Mouse (Mus musculus): Measurements from ENCODE around the gene BC030867.

BC030867 gene

GRCm38 (mm10) chr11:102248630-102249230, at the start of gene BC030867:
Gene BC030867, plus strand, starts transcription at chr11:102248882.
- DNase-seq (ENCODE audit: low read depth): peak; percentile 100

GRCm38 (mm10) chr11:102199856-102200255, 48.8 kb upstream of the BC030867 start:
- no peak for DNase-seq (ENCODE audit: low read depth)

DNA sequence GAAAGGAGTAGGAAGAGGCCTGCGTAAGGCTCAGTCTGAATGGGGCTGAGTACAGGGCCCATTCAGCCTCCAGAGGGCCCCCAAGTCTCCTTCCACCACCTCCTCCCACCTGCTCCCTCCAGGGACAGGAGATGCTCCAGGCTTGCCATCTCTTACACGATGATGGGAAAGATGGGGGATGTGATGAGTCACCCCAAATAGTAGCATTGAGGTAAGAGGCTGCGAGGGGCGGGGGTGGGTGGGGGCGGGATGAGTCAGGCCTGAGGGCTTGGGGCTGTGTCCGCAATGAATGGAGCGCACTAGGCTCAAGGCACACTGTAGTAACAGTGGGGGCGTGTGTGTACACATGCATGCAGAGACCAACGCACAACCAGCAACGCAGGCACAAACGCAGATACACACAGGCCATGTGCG, 47.3 kb upstream of the BC030867 start:
- DNase-seq (ENCODE audit: low read depth): no peak

DNA sequence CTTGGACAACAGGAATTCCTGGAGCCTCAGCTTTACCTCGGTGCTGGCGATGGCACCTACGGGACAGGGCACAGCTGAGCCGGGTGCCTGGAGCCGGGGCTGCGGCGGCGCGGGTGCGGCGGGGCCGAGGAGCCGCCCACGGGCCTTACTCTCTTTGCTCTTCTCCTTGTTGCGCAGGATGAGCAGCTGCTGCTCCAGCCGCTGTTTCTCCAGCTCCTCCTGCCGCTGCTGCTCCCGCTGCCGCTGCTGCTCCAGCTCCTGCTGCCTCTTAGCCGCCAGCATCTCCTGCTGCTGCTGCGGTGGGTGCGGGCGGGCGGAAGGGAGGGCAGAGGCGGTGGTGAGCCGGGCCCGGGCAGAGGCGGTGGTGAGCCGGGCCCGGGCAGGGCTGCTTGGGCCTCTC, 42.2 kb upstream of the BC030867 start:
- no peak for DNase-seq (ENCODE audit: low read depth)

DNA sequence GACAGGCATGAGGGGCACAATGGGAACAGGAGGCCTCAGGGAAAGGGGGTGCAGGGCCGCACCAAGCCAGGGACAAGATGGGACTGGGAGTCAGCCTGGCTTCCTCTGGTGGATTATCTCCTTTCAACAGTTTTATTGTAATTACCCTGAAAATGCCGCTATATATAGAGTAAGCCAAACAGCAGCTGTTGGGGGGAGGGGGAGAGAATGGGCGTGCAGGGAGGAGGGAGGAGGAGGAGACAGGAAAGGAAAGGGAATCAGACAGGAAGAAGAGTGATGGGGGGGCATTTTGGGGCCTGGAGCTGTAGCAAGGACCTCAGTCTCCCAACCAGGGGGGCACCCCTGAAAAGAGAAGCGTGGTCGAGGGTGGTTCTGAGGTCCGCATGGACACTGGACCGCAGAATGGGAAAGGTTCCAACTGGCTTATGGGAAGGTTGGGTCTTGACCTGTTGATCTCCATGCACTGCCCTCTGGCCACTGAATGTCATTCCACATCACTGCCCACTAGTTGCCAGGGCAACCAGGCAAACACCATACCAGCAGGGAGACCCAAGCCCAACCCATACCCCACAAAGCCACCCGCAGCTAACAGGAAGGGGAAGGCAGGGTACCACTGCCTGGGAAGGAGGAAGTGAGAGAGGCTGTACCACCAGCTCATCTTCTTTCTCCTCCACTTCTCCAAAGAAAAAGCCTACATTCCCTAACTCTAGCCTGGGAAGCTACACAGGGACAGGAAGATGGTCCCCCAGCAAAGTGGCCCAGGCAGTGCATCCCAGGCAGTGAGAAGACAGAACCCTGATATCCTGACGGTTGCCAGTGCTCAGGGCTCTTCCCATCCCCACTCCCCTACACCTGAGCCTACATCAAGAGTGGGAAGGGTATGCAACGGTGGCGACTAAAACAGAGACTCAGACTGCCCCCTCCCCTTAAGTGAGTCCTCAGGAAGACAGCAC, 40.6 kb upstream of the BC030867 start:
- DNase-seq (ENCODE audit: low read depth): no peak

GRCm38 (mm10) chr11:102208846-102209245, 39.8 kb upstream of the BC030867 start:
- DNase-seq (ENCODE audit: low read depth): no peak

GRCm38 (mm10) chr11:102209742-102210141, 38.9 kb upstream of the BC030867 start:
- DNase-seq (ENCODE audit: low read depth): no peak

DNA sequence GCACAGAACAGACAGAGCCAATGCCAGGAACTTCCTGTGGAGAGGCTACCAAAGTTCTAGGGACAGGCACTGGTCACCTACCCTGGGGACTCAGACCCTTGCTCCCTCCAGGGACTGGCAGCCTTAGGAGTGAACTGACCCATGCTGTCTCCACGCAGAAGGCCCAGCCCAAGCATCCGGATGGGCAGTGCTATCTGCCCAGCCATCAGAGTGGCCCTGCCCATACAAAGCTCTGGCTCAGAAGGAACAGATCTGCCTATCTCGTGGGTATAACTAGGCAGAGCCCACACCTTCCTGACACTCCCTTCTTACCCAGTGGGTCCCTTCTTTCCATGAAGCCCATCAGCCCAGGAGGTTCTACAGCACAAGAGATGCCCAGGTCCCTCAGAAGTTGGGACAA, 38.5 kb upstream of the BC030867 start:
- DNase-seq (ENCODE audit: low read depth): no peak

- DNase-seq (ENCODE audit: low read depth): no peak
Measured at GRCm38 (mm10) chr11:102211011-102211410, 37.7 kb upstream of the BC030867 start.

- DNase-seq (ENCODE audit: low read depth): no peak
Measured at GRCm38 (mm10) chr11:102211936-102212341, 36.7 kb upstream of the BC030867 start.

DNA sequence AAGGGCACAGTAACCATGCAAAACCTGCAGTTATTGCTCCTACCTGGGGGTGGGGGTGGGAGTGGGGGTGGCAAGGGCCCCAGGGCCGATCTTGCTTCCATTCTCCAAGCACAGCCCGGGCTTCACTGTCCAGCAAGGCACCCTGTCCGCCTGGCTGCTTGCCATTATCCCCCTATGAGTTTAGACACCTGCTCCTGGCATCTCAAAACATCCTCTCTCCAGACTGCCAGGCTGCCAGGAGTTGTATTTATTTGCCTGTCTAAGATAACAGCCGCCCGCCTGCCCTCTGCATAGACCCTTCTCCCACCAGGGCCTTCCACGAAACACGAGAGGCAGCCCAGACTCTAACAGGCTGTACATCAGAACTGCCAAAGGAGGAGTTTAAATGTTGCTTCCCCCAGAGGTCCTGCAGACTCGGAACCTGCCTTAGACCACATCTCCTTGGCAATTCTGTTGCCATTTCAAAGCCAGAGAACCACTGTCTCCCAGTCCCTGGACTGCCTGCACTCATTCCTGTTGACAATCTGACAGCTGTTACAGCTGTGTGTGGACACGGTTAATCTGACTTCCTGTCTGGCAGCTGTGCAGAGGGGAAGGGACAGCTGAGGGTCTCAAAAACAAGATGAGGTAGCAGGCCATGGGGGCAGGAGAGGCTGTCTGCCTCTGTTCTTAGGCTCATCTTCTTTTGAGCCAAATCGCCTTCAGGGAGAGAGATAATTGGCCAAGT, 34.1 kb upstream of the BC030867 start:
- DNase-seq (ENCODE audit: low read depth): no peak

- DNase-seq (ENCODE audit: low read depth): no peak
Measured at GRCm38 (mm10) chr11:102215511-102215910, 33.2 kb upstream of the BC030867 start.

DNA sequence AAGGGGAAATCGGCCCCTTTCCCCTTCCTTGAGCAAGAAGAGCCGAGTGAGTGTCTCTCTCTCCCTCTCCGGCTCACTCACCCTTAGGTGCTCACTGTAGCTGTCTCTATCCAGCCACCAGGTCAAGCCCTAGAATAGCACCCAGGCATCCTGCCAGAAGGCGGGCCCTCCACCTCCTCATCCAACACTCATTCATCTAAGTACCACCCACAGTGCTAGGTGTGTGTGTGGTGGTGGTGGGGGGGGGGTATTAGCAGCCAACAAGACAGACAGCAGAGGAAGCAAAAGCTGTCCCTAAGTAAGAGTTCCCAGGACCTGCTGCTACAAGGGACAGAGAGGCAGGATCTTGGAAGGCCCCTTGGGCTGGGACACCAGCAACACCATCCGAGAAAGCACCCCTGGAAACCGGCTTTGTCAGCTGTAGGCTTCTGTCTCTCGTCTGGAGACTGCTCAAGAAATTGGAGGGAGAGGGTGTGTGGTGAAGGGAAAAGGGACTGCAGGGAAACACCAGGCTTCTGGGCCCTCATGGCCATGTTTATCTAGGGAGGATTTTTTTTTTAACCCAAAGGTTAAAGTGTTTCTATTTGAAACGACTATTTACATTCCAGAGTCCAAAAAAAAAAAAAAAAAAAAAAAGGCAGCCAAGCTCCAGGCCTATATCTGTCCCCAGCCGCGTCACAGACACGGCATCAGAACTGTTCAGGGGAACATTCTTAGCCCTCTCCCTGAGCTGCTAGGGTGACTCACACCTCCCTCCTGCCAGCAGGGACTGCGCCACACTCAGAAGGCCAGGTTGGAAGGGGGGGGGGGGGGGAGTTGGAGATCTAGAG, 32.4 kb upstream of the BC030867 start:
- DNase-seq (ENCODE audit: low read depth): no peak

DNA sequence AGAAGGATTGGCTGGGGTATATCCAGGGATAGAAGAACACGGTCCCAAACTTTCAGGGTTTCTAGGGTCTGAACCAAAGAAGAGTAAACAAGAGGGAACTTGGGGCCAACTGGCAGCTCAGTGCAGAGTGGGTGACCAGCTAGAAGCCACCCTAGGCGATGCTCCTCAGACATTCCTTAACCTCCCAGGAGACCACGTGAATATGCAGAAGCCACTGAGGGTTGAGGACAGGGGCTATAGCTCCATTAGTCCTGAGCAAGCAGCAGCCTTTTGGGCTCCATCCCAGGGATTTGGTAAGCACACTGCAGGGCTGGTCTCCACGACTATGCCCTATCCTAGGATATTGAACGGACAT, 31.8 kb upstream of the BC030867 start:
- no peak for DNase-seq (ENCODE audit: low read depth)

- DNase-seq (ENCODE audit: low read depth): no peak
Measured at GRCm38 (mm10) chr11:102217396-102217795, 31.3 kb upstream of the BC030867 start.

GRCm38 (mm10) chr11:102217876-102218430, 30.7 kb upstream of the BC030867 start:
- DNase-seq (ENCODE audit: low read depth): no peak

GRCm38 (mm10) chr11:102218783-102219182, 29.9 kb upstream of the BC030867 start:
- DNase-seq (ENCODE audit: low read depth): peak; percentile 77

DNA sequence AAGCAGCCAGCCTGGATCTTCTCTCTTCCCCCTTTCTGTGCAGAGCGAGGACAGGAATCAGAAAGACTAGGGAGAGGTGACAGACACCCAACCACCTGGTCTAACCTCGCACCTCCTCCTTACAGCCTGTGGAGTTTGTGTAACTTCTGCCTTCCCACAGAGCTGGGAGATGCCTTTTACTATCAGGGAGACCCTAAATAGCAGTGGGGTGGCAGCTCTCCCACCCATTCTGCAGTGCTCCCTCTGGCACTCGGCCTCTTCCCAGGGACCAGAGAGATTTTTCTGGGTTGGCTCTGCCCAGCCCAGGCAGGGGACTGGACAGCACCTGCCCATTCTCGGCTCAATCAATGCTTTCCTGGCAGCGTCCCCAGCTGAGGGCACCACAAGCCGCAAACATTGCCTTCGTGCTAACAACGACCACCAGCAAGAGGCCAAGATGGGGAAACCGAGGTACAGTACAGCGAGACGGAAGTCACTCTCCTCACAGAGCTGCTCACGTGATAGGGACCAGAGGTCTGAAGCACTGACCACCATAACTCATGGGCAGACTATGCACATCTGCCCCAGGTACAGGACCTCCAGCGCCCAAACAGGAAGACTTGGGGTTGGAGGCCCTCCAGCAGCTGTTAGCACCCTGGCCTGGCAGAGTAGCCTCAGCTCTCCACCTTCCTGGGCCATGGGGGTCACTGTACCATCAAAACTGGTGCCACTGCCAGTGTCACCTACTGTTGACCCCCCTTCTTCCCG, 29.3 kb upstream of the BC030867 start:
- no peak for DNase-seq (ENCODE audit: low read depth)

GRCm38 (mm10) chr11:102219994-102220346, 28.7 kb upstream of the BC030867 start:
- DNase-seq (ENCODE audit: low read depth): no peak

DNA sequence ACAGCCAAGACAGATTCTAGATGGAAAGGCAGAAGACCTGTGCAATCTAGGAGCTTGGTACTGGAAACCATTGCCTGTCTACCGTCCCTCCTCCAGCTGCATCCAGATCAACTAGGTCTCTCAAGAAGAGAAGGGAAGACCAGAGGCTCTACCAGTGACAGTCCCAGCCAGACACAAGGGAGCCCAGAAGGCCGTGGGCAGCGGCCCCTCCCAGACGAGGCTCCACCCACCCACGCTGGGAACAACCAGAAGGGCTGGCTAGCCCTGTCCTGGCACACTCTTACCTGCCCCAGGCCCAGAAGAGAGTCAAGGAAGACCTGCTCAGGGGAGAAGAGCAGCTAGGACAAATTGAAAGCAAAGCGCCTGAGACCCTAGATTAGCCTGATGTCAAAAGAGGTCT, 28.2 kb upstream of the BC030867 start:
- no peak for DNase-seq (ENCODE audit: low read depth)

Measured in c-Kit-positive CD71-negative TER-119-negative erythroid progenitor cells, embryonic 14.5 days (primary cell).